Mouse (Mus musculus) intestine, embryonic 16.5 days (tissue): ENCODE data around the gene Rpl9-ps1. TPM values are rescaled to one million over a fixed set of nuclear protein-coding genes. Genes with fewer than 3 reads are reported as not detected.

ENCODE experiments used
- ATAC-seq: fragments of 200-750 bp; cut with Nextera tagmentation; 2 replicates; pipeline ENCODE4 v1.8.0; 2017; ENCODE audit warnings: moderate TSS enrichment, moderate library complexity
- H3K27ac ChIP-seq: fragments of 300-500 bp; sonication (generic); 2 replicates; pipeline ENCODE4 v1.5.1; 2014; ENCODE audit warnings: mild to moderate bottlenecking, low read length
- H3K27me3 ChIP-seq: fragments of 300-500 bp; sonication (generic); replicated peaks from 2 replicates; pipeline ENCODE4 v1.6.1; 2014; ENCODE audit warnings: low read length, control low read depth, mixed read lengths; ENCODE audit not compliant: control insufficient read depth, insufficient read depth
- H3K36me3 ChIP-seq: fragments of 300-500 bp; sonication (generic); 2 replicates; pipeline ENCODE4 v1.6.1; 2014; ENCODE audit warnings: low read length, control low read depth; ENCODE audit not compliant: control insufficient read depth, insufficient read depth
- H3K4me1 ChIP-seq: fragments of 300-500 bp; sonication (generic); 2 replicates; pipeline ENCODE4 v1.6.1; 2014; ENCODE audit warnings: low read length, control low read depth, mixed read lengths; ENCODE audit not compliant: control insufficient read depth, insufficient read depth
- H3K4me2 ChIP-seq: fragments of 300-500 bp; sonication (generic); 2 replicates; pipeline ENCODE4 v1.6.1; 2014; ENCODE audit warnings: low read depth, low read length, control low read depth
- H3K4me3 ChIP-seq: fragments of 300-500 bp; sonication (generic); 2 replicates; pipeline ENCODE4 v1.5.1; 2014; ENCODE audit warnings: mild to moderate bottlenecking, low read length
- H3K9ac ChIP-seq: fragments of 300-500 bp; sonication (generic); 2 replicates; pipeline ENCODE4 v1.6.1; 2014; ENCODE audit warnings: low read depth, low read length
- H3K9me3 ChIP-seq: fragments of 300-500 bp; sonication (generic); 2 replicates; pipeline ENCODE4 v1.6.1; 2016; ENCODE audit warnings: low read length, control low read depth; ENCODE audit not compliant: control insufficient read depth
- WGBS: fragments of 180-500 bp; shearing (Covaris S2); extraction: QIAGEN DNeasy Blood & Tissue Kit; methylation state at CpG from one replicate; pipeline ENCODE4 v1.1.7; 2014; 5-methylcytosine and 5-hydroxymethylcytosine counted together
- polyA plus RNA-seq: library from polyadenylated mRNA; unstranded; fragments of >200 nt; fragmentation: Nextera tagmentation; extraction: Ambion mirVana; gene quantifications from 2 replicates; pipeline ENCODE4 v1.2.1, GENCODE M21; 2015

The Rpl9-ps1 gene
- polyA plus RNA-seq, 1 experiment from 2014 or later: not detected

DNA sequence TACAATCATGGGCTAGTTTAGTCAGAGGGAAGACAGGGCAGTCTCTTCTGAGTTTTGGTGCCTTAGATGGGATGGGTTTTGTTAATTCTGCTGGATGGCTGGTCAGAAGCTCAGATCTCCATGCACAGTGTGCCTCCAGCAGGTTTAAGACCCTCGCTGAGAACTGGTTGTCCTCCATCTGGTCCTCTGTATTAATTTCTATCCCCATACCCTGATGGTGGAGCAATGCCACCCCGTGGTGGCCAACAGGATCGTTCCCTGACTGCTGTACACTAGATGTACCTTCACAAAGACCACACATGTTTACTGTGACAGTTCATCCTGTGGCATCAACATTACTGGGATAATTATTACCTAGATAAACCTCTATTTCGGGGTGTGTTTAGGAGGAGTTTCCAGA lies 12.7 kb downstream of the Rpl9-ps1 start:
- H3K9ac ChIP-seq: no peak overlapping the region
- H3K4me1 ChIP-seq: no peaks in the 10 kb centered on the region
- no peaks in the 10 kb centered on the region for H3K27me3 ChIP-seq
- no peaks in the 10 kb centered on the region for H3K36me3 ChIP-seq
- no peak overlapping the region for H3K4me3 ChIP-seq
- no peaks in the 10 kb centered on the region for H3K9me3 ChIP-seq
- H3K4me2 ChIP-seq: no peak overlapping the region
- 65% methylated on average over 4 of the region's 4 CpGs for WGBS
- no peak for ATAC-seq
- no peak overlapping the region for H3K27ac ChIP-seq

DNA sequence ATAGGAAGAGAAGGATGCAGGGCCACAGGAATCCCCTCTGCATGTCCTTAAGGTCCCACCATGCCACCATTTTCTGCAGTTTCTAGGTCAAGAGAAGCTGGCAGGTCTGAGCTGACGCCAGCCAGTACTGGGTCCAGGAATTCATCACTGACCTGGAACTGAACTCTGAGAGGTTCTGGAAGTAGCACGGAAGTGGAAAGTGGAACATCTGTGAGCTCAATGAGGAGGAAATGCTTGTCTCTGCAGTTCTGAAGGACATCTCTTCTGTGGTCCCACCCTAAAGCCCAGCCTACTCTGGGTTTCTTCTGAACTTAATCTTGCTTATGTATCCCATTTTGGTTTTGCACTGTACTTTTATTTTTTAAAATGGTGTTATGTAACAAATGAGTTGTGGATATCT lies 14.4 kb downstream of the Rpl9-ps1 start:
- no peaks in the 10 kb centered on the region for H3K36me3 ChIP-seq
- H3K27ac ChIP-seq: no peak overlapping the region
- no peaks in the 10 kb centered on the region for H3K4me1 ChIP-seq
- no peak overlapping the region for H3K4me3 ChIP-seq
- WGBS: 66% methylated on average over 2 of the region's 2 CpGs
- H3K9me3 ChIP-seq: no peaks in the 10 kb centered on the region
- no peak overlapping the region for H3K4me2 ChIP-seq
- no peak overlapping the region for H3K9ac ChIP-seq
- no peaks in the 10 kb centered on the region for H3K27me3 ChIP-seq
- no peak for ATAC-seq

DNA sequence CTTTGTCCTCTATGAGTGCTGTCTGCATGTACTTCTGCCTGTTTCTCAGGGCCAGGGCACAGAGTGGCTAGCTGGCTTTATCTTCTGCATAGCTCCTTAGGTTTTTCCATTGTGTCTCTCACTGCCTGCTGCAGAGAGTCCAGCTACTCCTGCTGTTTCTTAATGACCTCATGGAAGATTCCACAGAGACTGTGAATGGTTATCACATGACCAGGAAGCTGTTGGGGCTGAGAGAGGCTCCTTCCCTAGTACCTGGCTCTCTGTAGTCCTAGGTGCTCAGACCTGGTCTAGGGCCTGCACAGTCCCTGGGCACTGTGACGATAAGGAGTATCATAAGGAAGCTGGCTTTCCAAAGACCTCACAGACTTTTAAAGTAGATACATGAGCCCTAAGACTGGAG lies 14.8 kb downstream of the Rpl9-ps1 start:
- H3K27me3 ChIP-seq: no peaks in the 10 kb centered on the region
- no peak overlapping the region for H3K4me3 ChIP-seq
- no peak overlapping the region for H3K4me2 ChIP-seq
- no peak overlapping the region for H3K27ac ChIP-seq
- H3K4me1 ChIP-seq: no peaks in the 10 kb centered on the region
- no peak overlapping the region for H3K9ac ChIP-seq
- ATAC-seq: peak; percentile 64; the same call in 1 of the 2 replicates
- 85% methylated on average over 1 of the region's 1 CpGs for WGBS
- H3K36me3 ChIP-seq: no peaks in the 10 kb centered on the region
- H3K9me3 ChIP-seq: no peaks in the 10 kb centered on the region

DNA sequence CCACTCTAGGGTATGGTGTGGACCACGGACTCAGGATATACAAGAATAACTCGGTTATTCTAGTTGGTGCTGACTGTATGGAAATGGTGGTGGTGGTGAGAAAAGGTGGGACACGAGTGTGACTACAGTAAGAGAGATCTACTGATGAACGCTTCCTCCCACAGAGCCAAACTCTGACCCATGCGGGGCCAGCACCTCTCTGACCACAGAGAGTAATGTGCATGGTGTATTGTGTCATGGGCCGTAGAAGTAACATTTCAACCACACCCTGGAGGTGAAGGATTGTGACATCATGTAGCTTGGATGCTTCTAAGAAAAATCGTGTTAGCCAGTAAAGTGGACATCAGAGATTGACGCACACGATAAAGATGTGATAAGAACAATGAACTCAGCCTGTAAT lies 16.6 kb downstream of the Rpl9-ps1 start:
- no peak overlapping the region for H3K27ac ChIP-seq
- no peaks in the 10 kb centered on the region for H3K27me3 ChIP-seq
- H3K36me3 ChIP-seq: no peaks in the 10 kb centered on the region
- no peaks in the 10 kb centered on the region for H3K9me3 ChIP-seq
- H3K9ac ChIP-seq: no peak overlapping the region
- H3K4me3 ChIP-seq: no peak overlapping the region
- no peak overlapping the region for H3K4me2 ChIP-seq
- ATAC-seq: no peak
- 87% methylated on average over 9 of the region's 9 CpGs for WGBS
- no peaks in the 10 kb centered on the region for H3K4me1 ChIP-seq

DNA sequence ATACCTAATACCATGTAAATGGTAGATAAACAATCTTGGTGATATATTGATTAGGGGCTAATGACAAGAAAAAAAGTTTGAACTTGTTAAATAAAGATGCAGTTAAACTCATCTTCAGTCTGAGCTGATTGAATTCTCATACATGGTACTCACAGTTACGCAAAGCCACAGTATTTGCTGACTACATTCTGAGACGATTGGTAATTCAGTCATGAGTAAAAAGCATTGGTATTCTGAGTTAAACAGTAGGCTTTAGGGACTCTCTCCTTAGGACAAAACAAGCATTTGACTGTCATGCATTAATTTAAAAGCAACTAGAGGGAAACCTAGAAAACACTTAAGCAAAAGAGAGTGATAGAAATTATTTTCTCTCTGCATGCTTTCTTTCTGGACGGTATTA lies 21.8 kb downstream of the Rpl9-ps1 start:
- no peak overlapping the region for H3K4me3 ChIP-seq
- no peaks in the 10 kb centered on the region for H3K36me3 ChIP-seq
- no peak for ATAC-seq
- H3K27me3 ChIP-seq: no peaks in the 10 kb centered on the region
- H3K9me3 ChIP-seq: no peaks in the 10 kb centered on the region
- H3K4me2 ChIP-seq: no peak overlapping the region
- WGBS: 91% methylated on average over 3 of the region's 3 CpGs
- no peaks in the 10 kb centered on the region for H3K4me1 ChIP-seq
- no peak overlapping the region for H3K27ac ChIP-seq
- H3K9ac ChIP-seq: no peak overlapping the region

DNA sequence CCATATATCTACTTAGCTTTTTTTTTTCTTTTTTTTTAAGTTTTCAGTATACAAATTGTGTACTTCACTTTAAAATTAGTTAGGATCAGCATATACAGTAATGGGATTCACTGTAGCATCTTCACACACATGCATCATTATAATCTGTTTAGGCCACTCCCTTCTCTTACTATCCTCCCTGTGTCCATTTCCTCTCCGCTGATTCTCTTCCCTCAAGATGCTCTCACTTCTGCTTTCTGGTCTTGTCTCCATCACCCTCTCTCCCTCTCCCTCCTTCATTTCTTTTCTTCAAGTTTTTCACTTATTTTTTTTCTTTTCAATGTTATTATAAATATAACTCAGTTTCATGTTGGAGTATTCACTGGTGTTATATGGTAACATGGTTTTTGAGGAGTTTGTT lies 26.4 kb downstream of the Rpl9-ps1 start:
- Histone ChIP-seq H3K4me1 (no peaks in the 10 kb centered on the region), H3K4me3 (no peak overlapping the region), H3K27me3 (no peaks in the 10 kb centered on the region), H3K36me3 (no peaks in the 10 kb centered on the region), H3K4me2 (no peak overlapping the region), H3K9ac (no peak overlapping the region), H3K9me3 (no peaks in the 10 kb centered on the region), H3K27ac (no peak overlapping the region)
- ATAC-seq: no peak
- 88% methylated on average over 1 of the region's 1 CpGs for WGBS

DNA sequence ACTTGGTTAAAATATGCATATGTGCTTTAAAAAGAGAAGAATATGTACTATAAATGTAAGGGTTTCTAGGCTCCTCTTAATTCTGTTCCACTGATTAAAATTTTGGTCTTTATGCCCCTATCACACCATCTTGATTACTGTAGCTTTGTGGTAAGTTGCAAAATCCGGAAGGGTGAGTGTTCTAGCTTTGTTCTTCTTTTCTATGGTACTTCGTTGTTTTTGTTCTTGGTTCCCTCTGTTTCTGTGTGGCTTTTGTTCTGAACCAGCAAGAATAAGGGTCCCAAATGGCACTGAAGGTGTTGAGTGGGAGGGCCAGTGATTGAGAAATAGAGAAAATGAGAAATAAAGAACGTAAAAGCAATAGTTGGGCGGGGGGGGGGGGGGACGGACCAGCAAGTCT lies 27.2 kb downstream of the Rpl9-ps1 start:
- H3K27ac ChIP-seq: no peak overlapping the region
- 76% methylated on average over 5 of the region's 5 CpGs for WGBS
- no peak overlapping the region for H3K4me2 ChIP-seq
- no peaks in the 10 kb centered on the region for H3K9me3 ChIP-seq
- no peak for ATAC-seq
- no peaks in the 10 kb centered on the region for H3K4me1 ChIP-seq
- no peak overlapping the region for H3K4me3 ChIP-seq
- H3K27me3 ChIP-seq: no peaks in the 10 kb centered on the region
- no peaks in the 10 kb centered on the region for H3K36me3 ChIP-seq
- no peak overlapping the region for H3K9ac ChIP-seq

DNA sequence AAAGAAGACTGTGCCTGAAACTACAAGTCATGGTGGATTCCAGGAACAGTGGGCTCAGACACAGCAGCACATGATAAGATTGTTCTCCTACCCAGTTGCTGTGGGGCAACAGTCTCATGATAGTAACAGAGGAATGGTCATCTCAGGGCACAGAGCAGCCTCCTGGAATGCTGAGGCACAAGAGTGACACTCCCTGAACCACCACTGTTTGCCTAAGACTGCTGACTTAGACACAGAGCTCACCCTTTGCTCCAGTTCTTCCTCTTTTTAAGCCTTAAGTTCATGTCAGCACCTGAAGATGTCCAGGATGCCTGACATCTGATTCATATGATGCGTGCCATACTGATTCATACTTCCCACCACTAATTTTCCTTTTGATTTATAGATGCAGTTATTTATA lies 28.8 kb downstream of the Rpl9-ps1 start:
- Histone ChIP-seq H3K27me3 (no peaks in the 10 kb centered on the region), H3K9me3 (no peaks in the 10 kb centered on the region), H3K9ac (no peak overlapping the region), H3K4me2 (no peak overlapping the region), H3K36me3 (no peaks in the 10 kb centered on the region), H3K4me3 (no peak overlapping the region), H3K27ac (no peak overlapping the region), H3K4me1 (no peaks in the 10 kb centered on the region)
- WGBS: 79% methylated on average over 1 of the region's 1 CpGs
- ATAC-seq: no peak

DNA sequence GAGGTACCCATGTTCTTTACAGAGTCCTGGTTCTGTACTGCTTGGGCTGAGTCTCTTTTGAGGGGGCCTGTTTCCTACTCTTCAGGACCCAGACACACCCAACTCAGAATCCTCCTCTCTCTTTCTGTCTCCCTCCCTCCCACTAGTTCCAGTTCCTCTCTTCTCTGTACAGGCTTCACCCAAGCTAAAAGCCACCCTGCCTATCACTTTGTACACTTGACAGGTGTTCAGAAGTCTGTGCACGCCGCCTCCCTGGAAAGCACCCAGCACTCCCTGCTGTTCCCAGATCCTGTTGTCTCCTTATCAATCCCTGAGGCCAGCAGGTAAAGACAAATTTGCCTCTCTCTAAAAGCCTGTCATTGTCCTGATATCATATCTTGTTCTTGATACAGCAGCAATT lies 34.5 kb downstream of the Rpl9-ps1 start:
- Histone ChIP-seq H3K27ac (no peak overlapping the region), H3K36me3 (no peaks in the 10 kb centered on the region), H3K27me3 (no peaks in the 10 kb centered on the region), H3K9ac (no peak overlapping the region), H3K4me3 (no peak overlapping the region), H3K4me2 (no peak overlapping the region), H3K4me1 (no peaks in the 10 kb centered on the region), H3K9me3 (no peaks in the 10 kb centered on the region)
- ATAC-seq: no peak
- WGBS: 51% methylated on average over 2 of the region's 2 CpGs

DNA sequence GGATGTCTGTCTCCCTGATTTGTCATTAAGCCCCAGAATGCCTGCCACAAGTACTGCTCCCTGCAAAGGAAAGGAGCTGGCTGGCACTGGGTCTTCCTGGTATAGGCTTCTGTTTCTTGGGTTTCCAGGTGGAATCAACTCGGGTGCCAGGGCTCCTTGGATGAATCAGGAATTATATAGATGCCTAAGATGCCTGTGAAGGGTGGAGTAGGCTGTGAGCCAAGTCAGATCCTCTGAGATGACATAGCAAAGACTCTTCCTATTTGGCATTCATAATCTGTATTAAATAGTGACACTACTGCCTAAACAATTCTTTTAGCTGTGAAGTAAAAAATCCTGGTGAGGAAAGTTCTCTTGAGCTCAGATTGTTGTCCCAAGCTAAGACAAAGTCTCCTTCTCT lies 39.0 kb downstream of the Rpl9-ps1 start:
- WGBS: 32% methylated on average over 1 of the region's 1 CpGs
- H3K27me3 ChIP-seq: no peaks in the 10 kb centered on the region

More for the DNA sequence above, 39.0 kb downstream of the Rpl9-ps1 start:
- Histone ChIP-seq H3K36me3 (no peaks in the 10 kb centered on the region), H3K4me1 (no peaks in the 10 kb centered on the region), H3K4me2 (no peak overlapping the region), H3K9me3 (no peaks in the 10 kb centered on the region), H3K9ac (no peak overlapping the region), H3K4me3 (no peak overlapping the region), H3K27ac (no peak overlapping the region)
- ATAC-seq: no peak
